Mouse (Mus musculus) embryo, embryonic 11 days (tissue): ENCODE measurements around the gene Tex30.
"Not testable (repeated sequence)": the region's sequence is repeated elsewhere in the genome, so short reads cannot be mapped to it uniquely, and the experiment has no call there.

Source experiments
- DNase-seq: peaks from one replicate; pipeline ENCODE4 v3.0.0-alpha.2; 2015

Gene Tex30

GRCm38 (mm10) chr1:44102259-44102717 lies at the start of gene Tex30:
TSS of gene Tex30 (minus strand) at chr1:44102441.
- peak; percentile 100 for DNase-seq

DNA sequence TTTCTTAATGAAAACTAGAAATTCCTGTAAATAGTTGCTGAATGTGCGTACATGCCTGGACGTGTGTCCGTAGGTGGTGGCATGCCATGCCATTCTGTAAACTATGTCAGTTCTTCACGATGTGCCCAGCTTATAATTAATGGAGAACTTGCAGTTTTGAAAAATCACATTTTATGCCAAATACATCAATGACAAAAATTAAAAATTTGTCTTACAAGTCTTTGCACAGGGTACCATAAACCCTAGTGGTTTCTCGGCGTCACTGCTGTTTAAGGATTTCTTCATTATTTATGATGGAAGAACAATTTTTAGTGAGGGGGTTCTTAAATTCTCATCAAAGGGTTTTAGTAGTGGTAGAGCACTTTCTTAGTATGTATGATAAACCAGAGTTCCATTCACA lies 46.5 kb upstream of the Tex30 start:
- peak; percentile 34 for DNase-seq

GRCm38 (mm10) chr1:44147563-44148381 lies 45.5 kb upstream of the Tex30 start, which contains the start of gene Ercc5:
TSS of gene Ercc5 (plus strand) at chr1:44147744.
- peak; percentile 94 for DNase-seq

DNA sequence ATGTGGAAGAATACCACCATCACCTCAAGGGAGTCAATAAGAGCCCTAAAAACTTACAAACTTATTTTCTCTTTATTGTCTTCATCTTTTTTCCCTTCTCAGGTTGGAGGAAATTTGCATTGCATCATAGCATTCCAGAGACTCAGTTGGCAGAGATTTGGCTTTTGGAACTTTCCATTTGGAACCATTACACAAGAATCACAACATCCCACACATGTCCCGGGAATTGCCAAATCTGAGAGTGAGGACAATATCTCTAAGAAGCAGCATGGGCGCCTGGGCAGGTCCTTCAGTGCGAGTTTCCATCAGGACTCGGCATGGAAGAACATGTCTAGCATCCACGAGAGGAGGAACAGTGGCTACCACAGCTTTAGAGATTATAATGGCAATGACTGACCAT lies 40.5 kb upstream of the Tex30 start:
- DNase-seq = no peak

GRCm38 (mm10) chr1:44140232-44140631 lies 38.0 kb upstream of the Tex30 start:
- DNase-seq = no peak

GRCm38 (mm10) chr1:44129929-44130581 lies 27.8 kb upstream of the Tex30 start:
- no peak for DNase-seq

GRCm38 (mm10) chr1:44125590-44125989 lies 23.3 kb upstream of the Tex30 start:
- no peak for DNase-seq

DNA sequence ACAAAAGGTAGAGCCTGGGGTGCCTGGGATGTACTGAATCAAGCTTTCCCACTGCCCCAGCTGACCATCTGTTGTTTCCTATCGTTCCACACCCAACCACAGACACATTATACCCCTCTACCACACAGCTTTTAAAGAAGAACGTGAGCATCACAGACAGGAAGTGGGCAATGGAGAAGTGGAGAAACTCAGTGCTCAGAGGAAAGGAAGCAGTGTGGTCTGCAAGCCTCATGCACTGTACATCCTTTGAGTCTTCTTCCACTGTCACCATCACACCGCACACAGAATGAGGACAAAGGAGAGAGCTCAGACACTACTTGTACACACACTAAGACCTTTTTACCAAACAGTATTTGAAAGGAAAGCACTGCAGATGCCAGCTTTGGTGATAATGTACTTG lies 20.0 kb upstream of the Tex30 start:
- DNase-seq = no peak

- no peak for DNase-seq
Observed at GRCm38 (mm10) chr1:44120074-44120406, 17.8 kb upstream of the Tex30 start.

GRCm38 (mm10) chr1:44119201-44120073 lies 17.2 kb upstream of the Tex30 start:
- DNase-seq = peak; percentile 90

DNA sequence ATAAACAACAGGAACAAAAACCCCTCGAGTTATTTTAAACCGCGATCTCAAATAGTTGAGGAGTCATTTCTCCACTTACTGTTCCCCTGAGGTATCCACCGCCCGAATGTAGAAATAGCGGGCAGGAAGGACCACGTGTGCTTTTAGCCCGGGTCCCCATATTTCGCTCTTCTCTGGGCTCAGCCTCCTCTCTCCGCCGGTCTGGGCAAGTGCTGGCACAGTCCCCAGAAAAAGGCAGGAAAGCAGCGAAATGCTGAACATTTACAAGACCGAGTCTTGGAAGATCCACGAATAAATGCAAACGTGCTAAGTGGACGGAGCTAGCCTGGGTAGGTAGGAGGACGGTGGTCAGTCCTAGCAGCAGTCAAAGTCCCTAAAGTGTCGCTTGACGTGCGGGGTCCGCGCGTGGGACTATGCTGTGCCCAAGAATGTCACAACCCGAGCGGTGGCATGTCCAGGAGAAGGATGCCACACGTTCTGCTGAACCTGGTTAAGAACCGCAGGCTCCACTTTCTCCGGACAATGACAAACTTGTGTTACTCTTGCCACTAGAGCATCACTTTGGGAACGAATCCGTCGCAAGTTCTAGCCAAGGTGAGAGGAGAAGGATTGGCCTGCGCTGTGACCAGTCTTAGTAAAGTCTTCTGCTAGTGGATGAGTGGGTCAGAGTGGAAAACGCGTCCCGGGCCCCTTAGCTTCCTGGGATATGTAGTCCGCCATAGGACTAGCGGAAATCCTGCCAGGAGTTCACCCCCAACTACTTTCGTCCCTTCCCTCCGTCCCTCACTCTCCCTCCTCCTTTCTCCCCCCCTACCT lies 16.2 kb upstream of the Tex30 start, which contains the start of the genes Kdelc1 and Bivm:
TSS of gene Kdelc1 (minus strand) at position 570 of the 816 bp plus-strand sequence.
TSS of gene Bivm (plus strand) at position 719 of the 816 bp plus-strand sequence.
- peak; percentile 94 for DNase-seq

DNA sequence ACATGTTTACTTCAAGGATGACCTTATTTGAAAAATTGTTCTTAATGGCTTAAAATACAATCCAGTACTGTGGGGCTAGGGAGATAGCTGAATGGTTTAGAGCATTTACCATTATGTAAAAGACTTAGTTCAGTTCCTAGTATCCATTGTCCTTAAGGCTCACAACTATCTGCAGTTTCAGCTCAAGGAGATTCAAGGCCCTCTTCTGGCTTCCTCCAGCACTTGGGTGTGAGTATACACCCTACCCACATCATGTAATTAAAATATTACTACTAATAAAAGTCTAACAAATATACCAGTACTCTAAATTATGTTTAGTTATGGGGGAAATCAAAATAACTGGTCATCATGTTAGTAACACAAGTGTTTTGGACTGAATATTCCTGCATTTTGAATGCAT lies 15.3 kb upstream of the Tex30 start:
- DNase-seq = peak; percentile 5

- peak; percentile 29 for DNase-seq
Observed at GRCm38 (mm10) chr1:44102939-44103338, 698 bp upstream of the Tex30 start.

DNA sequence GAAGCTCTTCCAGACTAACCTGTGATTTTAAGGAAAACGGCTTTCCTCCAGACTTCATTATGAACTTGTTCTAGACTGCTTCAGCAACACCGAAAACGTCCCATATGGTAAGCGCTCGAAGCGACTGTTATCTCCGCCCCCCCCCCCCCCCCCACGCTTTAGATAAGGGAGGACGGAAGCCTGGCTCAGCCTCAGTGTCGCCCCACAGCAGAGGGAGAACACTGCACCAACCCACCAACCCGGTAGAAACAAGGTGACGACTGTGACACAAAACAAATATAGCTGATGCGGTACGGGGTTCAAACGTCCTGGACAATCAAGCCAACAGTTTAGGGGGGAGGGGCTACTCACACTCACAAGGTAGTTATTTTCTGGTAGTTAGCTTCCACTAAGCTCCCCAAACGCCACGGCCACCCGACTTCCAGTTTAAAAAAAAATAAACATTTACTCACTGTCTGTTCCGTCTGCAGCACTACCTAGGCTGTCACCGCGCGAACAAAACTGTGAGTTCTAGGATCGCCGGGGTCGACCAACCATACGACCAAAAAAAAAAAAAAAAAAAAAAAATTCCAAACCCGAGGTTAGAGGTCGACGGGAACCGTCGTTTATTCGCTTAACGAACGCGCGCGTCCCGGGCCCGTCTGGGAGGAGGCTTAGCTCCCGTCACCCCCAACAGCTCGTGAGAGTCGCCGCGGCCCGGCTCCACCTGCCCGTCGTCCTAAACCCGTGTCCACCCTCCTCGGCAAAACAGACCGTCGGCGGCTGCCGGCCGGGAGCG lies 604 bp downstream of the Tex30 start:
- peak; percentile 78 for DNase-seq

DNA sequence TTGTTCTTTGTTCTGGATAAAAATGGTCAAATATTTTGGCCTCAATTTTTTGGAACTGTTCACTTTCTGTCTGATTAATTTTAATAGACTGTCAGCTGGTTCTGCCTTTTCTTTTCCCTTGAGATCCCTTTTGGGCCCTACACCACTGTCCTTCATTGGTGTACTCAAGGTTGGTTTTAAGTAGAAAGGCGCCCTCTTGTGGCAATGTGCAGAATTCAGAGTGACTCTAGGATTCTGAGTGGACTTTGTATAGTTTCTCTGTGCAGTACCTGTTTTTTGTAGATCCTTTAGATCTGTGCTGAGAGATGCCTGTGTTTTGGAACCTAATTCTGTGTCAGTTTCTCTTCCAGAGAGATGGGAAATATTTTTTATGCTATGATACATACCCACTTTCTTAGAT lies 37.6 kb downstream of the Tex30 start:
- peak; percentile 45 for DNase-seq

GRCm38 (mm10) chr1:44063439-44063838 lies 38.8 kb downstream of the Tex30 start:
- no peak for DNase-seq

DNA sequence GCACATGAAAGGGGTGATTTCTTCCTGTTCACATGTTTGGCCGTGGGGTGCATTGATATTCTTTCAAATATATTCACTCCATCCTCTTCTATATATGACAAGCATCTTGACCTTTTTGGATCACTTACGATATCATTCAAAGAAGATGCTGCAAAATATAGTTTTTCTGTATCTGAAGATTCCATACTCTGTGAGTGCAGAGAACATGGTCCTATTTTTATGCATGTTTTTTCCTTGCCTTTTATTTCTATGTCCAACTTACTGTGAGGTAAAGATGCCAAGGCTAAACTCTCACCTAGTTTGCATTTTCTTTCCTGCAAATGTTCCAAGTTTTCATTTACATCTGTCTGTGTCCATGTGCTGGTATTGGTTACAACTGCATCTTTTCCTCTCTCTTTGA lies 40.4 kb downstream of the Tex30 start, which contains the start of gene Gm8251:
TSS of gene Gm8251 (minus strand) at position 101 of the 400 bp plus-strand sequence.
- DNase-seq = no peak

- DNase-seq = no peak
Observed at GRCm38 (mm10) chr1:44057805-44058204, 44.4 kb downstream of the Tex30 start.

DNA sequence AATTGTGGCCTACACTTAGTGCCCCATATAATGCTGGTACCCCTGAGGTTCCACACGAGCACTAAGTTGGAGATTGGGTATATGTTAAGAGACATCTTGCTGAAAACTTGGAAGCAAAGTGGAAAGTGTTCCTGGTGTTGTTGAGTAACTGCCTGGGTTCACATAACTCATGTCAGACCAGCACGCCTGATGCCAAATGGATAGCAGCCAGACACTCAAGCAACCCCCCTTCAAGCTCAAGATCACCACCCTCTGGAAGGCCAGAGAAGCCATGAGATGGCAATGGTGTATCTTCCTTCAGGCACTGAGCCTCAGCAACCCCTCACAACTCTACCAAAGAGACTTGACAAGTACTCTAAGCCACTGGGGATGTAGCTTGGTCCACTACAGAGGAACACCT lies 55.7 kb downstream of the Tex30 start:
- no peak for DNase-seq

- DNase-seq = not testable (repeated sequence)
Observed at GRCm38 (mm10) chr1:44045689-44046088, 56.6 kb downstream of the Tex30 start.

DNA sequence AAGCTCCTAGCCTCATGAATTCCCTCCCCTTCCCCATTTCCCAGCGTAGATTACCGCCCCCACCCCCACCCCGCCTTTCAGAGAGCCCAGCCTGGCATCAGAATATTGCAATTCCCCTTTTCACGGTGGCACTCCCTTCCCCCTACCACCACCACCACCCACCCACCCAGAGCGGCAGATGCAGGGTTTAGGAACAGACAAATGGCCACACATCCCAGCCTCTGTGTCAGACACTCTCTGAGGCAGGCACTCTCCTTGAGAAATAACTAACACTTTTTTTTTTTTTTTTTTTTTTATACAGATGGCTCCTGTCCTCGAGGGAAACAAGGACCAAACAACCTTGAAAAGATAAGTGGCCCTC lies 59.7 kb downstream of the Tex30 start:
- DNase-seq = no peak
